Mouse (Mus musculus) midbrain, postnatal 0 days (tissue): ENCODE data around the gene 4921517D22Rik. TPM values are rescaled to one million over a fixed set of nuclear protein-coding genes. Genes with fewer than 3 reads are reported as not detected.
A peak's percentile ranks its signal among the peaks of the same experiment; 100 is the strongest.

Experiments
- ATAC-seq: fragments of 200-750 bp; cut with Nextera tagmentation; 2 replicates; pipeline ENCODE4 v1.8.0; 2017; ENCODE audit warnings: moderate number of reproducible peaks, mild to moderate bottlenecking, moderate TSS enrichment, moderate library complexity; ENCODE audit not compliant: low FRiP score
- DNase-seq: peaks from one replicate; pipeline ENCODE4 v3.0.0-alpha.2; 2015; ENCODE audit warnings: low spot score
- H3K27ac ChIP-seq: fragments of 300-500 bp; sonication (generic); 2 replicates; pipeline ENCODE4 v1.5.1; 2014; ENCODE audit warnings: low read depth, mild to moderate bottlenecking, low read length, mixed read lengths
- H3K27me3 ChIP-seq: fragments of 300-500 bp; sonication (generic); 2 replicates; pipeline ENCODE4 v1.6.1; 2014; ENCODE audit warnings: low read length, control low read depth, mixed read lengths; ENCODE audit not compliant: insufficient read depth
- H3K36me3 ChIP-seq: fragments of 300-500 bp; sonication (generic); 2 replicates; pipeline ENCODE4 v1.6.1; 2014; ENCODE audit warnings: low read length, control low read depth, mixed read lengths; ENCODE audit not compliant: insufficient read depth
- H3K4me1 ChIP-seq: fragments of 300-500 bp; sonication (generic); 2 replicates; pipeline ENCODE4 v1.6.1; 2014; ENCODE audit warnings: mild to moderate bottlenecking, control low read depth, antibody characterized with exemption, low read length, mixed read lengths; ENCODE audit not compliant: insufficient read depth
- H3K4me2 ChIP-seq: fragments of 300-500 bp; sonication (generic); 2 replicates; pipeline ENCODE4 v1.6.1; 2014; ENCODE audit warnings: low read depth, mild to moderate bottlenecking, low read length, mixed read lengths; ENCODE audit not compliant: poor library complexity, severe bottlenecking
- H3K4me3 ChIP-seq: fragments of 300-500 bp; sonication (generic); 2 replicates; pipeline ENCODE4 v1.5.1; 2014; ENCODE audit warnings: low read depth, mild to moderate bottlenecking, low read length, moderate library complexity
- H3K9ac ChIP-seq: fragments of 300-500 bp; sonication (generic); replicated peaks from 2 replicates; pipeline ENCODE4 v1.6.1; 2014; ENCODE audit warnings: mild to moderate bottlenecking, low read length, moderate library complexity, mixed read lengths; ENCODE audit not compliant: poor library complexity, severe bottlenecking
- H3K9me3 ChIP-seq: fragments of 300-500 bp; sonication (generic); 2 replicates; pipeline ENCODE4 v1.6.1; 2016; ENCODE audit warnings: low read length, control low read depth
- CTCF ChIP-seq: IDR thresholded peaks from 2 replicates; pipeline ENCODE4 v1.5.1; 2016; ENCODE audit warnings: antibody characterized with exemption, mild to moderate bottlenecking
- WGBS: fragments of 180-500 bp; shearing (Covaris S2); extraction: QIAGEN DNeasy Blood & Tissue Kit; methylation state at CpG from one replicate; pipeline ENCODE4 v1.1.7; 2014; 5-methylcytosine and 5-hydroxymethylcytosine counted together
- polyA plus RNA-seq: library from polyadenylated mRNA; unstranded; fragments of >200 nt; fragmentation: Nextera tagmentation; extraction: Ambion mirVana; gene quantifications from 2 replicates; pipeline ENCODE4 v1.2.1, GENCODE M21; 2015
- total RNA-seq: library from RNA; depleted of rRNA; stranded (reverse); fragments of >200 nt; gene quantifications from 2 replicates; pipeline ENCODE4 v1.2.3, GENCODE M21; 2014

Gene 4921517D22Rik
- total and polyA plus RNA-seq, 2 experiments from 2014 or later = not detected

DNA sequence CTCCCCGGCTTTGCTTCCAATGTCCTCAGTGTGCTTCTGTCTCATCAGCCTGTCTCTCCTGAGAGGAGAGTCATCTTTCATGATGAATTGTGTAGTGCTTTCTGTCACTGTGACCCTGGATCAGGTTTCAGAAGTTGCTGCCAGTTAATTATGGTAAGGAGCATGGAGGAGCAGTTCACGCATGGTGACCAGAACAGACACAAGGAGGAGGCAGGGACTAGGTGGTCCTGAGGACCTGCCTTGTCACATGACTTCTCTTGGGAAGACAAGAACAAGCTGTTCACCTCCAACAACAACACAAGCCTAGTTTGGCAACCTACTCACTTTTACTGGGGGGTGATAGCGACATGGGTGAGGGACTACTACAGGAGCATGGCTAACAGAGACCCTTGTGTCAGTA is 40.8 kb downstream of the 4921517D22Rik start:
- no peak for TF ChIP-seq CTCF
- Histone ChIP-seq H3K4me3 (no peak overlapping the region), H3K9ac (no peak overlapping the region), H3K4me1 (peaks cover 7% of the 10 kb centered on the region), H3K4me2 (no peak overlapping the region), H3K27me3 (no peaks in the 10 kb centered on the region), H3K27ac (no peak overlapping the region), H3K9me3 (no peaks in the 10 kb centered on the region), H3K36me3 (no peaks in the 10 kb centered on the region)
- WGBS = 64% methylated on average over 3 of the region's 3 CpGs
- ATAC-seq (no peak), DNase-seq (no peak)

DNA sequence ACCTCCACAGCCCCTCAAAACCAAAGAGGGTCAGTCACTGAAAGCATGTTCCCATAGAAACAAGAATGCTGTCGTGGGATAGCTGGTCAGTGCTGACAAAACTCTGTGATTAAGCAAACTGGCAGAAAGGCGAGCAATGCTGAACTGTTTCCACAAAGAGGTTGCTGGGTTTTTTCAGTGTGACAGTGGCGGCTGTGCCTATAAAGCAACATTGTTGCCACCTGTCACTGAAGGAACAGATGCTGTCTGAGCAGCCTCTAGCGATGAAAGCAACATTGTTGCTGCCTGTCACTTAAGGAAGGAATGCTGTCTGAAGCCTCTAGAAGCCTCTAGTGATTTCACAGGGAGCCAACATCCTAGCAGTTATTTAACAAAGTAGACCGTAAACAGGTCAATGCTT is 41.3 kb downstream of the 4921517D22Rik start:
- Histone ChIP-seq H3K9me3 (no peaks in the 10 kb centered on the region), H3K4me3 (no peak overlapping the region), H3K27ac (no peak overlapping the region), H3K4me1 (peaks cover 7% of the 10 kb centered on the region), H3K36me3 (no peaks in the 10 kb centered on the region), H3K9ac (no peak overlapping the region), H3K27me3 (no peaks in the 10 kb centered on the region), H3K4me2 (no peak overlapping the region)
- 21% methylated on average over 5 of the region's 5 CpGs for WGBS
- no peak for TF ChIP-seq CTCF
- 0 out of 2 replicates have a peak, but pooled peaks have one; percentile 17 for ATAC-seq
- DNase-seq = peak; percentile 69

DNA sequence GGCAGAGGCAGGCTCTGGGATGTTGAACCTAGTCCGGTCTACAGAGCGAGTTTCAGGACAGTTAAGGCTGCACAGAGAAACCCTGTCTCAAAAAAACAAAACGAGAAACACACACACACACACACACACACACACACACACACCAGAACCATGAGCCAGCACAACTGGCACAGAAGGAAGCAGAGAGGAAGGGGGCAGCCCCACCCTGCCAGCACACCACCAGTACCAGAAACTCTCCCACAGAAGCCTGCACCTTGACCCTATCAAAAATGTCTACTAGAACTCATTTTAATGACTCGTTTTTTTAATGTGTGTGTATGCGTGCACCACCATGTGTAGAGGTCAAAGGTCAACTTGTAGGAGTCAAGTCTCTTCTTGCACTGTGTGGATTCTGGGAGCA is 44.1 kb downstream of the 4921517D22Rik start:
- WGBS = 90% methylated on average over 5 of the region's 5 CpGs
- no peak for TF ChIP-seq CTCF
- ATAC-seq (no peak), DNase-seq (no peak)
- Histone ChIP-seq H3K27me3 (no peaks in the 10 kb centered on the region), H3K4me2 (no peak overlapping the region), H3K4me1 (peaks cover 7% of the 10 kb centered on the region), H3K9me3 (no peaks in the 10 kb centered on the region), H3K4me3 (no peak overlapping the region), H3K36me3 (no peaks in the 10 kb centered on the region), H3K9ac (no peak overlapping the region), H3K27ac (no peak overlapping the region)

DNA sequence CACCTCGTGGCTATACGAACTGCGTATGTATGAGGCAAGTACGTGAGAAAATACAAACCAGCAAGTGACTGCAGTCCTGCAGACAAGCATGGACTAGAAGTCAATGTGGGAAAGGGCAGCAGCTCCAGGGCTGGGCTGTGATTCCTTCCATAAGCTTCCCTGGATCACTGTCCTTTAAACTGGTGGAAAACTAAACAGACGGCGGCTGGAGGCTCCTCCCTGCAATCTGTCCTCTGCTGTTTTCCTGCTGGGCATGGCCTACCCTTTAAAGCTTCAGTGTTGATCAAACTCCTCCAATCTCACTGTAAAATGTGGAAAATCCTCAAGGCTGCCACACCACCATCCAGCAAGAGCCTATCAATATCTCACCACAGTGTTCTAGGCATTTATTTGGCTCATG is 45.3 kb downstream of the 4921517D22Rik start:
- DNase-seq (no peak), ATAC-seq (no peak)
- no peaks in the 10 kb centered on the region for H3K9me3 ChIP-seq

DNA sequence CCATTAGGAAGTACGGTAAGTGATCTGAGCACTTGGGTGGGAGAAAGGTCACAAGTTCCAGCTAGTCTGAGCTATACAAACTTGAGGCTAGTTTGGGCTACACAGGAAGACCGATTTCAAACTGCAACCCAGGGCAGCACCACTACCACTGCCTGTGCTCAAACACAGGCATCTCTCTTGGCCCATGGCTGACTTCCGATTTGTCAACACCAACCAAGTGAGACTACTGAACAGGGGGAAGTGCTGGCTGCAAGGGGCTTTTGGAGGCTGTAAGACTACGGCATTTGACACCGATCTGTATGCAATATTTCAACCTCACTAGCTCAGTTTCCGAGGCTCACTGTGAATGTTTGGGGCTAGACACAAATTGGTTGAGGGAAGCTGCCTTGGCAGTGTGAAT is 46.4 kb downstream of the 4921517D22Rik start:
- Histone ChIP-seq H3K36me3 (no peaks in the 10 kb centered on the region), H3K4me2 (no peak overlapping the region), H3K9ac (no peak overlapping the region), H3K27me3 (no peaks in the 10 kb centered on the region), H3K27ac (no peak overlapping the region), H3K4me3 (no peak overlapping the region), H3K4me1 (no peaks in the 10 kb centered on the region), H3K9me3 (no peaks in the 10 kb centered on the region)
- no peak for TF ChIP-seq CTCF
- WGBS = 88% methylated on average over 6 of the region's 6 CpGs
- DNase-seq = no peak
- no peak for ATAC-seq

More for the DNA sequence above, 45.3 kb downstream of the 4921517D22Rik start:
- Histone ChIP-seq H3K9ac (no peak overlapping the region), H3K36me3 (no peaks in the 10 kb centered on the region), H3K4me1 (peaks cover 7% of the 10 kb centered on the region), H3K27ac (no peak overlapping the region), H3K4me2 (no peak overlapping the region), H3K27me3 (no peaks in the 10 kb centered on the region), H3K4me3 (no peak overlapping the region)
- TF ChIP-seq CTCF = no peak
- 86% methylated on average over 6 of the region's 6 CpGs for WGBS

DNA sequence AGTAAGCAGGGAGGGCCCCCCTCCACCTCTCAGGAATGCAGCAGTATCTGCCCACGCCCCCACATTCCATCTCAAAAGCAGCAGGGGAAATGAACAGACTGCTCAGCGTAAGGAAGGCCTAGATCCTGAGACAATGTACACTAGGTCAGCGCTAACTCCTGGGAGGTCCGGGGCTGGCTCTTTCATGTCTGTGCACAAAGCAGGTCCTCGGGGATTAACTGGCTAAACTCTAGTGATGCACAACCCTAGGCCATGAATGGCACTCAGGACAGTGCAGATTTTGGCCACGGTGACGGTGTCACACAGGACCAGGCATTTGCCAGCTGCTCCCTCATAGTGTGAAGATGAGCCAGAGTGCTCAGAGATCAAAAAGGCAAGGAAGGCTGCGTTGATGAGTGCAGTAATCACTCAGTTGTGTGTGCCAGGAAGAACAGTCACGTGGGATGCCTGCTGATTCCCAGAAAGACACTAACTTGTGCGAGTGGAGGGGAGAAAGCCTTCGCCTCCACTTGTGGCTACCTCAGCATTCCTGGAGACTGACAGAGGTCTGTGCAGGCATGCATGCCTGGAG is 47.1 kb downstream of the 4921517D22Rik start:
- DNase-seq (peak; percentile 23), ATAC-seq (0 out of 2 replicates have a peak, but pooled peaks have one; percentile 44)
- no peaks in the 10 kb centered on the region for H3K4me1 ChIP-seq
- WGBS = 18% methylated on average over 11 of the region's 11 CpGs
- H3K27me3 ChIP-seq = no peaks in the 10 kb centered on the region
- H3K9ac ChIP-seq = no peak overlapping the region
- no peaks in the 10 kb centered on the region for H3K9me3 ChIP-seq
- H3K4me2 ChIP-seq = no peak overlapping the region
- no peak overlapping the region for H3K27ac ChIP-seq
- no peak overlapping the region for H3K4me3 ChIP-seq
- H3K36me3 ChIP-seq = no peaks in the 10 kb centered on the region
- TF ChIP-seq CTCF = no peak
